Mouse (Mus musculus) small intestine, adult 2 months (tissue): ENCODE results near the gene Pde4b. TPM values are rescaled to one million over a fixed set of nuclear protein-coding genes. Genes with fewer than 3 reads are reported as not detected.
"Not testable (repeated sequence)": the region's sequence is repeated elsewhere in the genome, so short reads cannot be mapped to it uniquely, and the experiment has no call there.

Experiments
- H3K27ac ChIP-seq: fragments of 200-500 bp; 2 replicates; pipeline ENCODE4 v1.5.1; 2012; ENCODE audit warnings: low read depth, low read length, control low read depth, inconsistent platforms; ENCODE audit not compliant: insufficient read depth
- H3K27me3 ChIP-seq: fragments of 200-500 bp; 2 replicates; pipeline ENCODE4 v1.6.1; 2012; ENCODE audit warnings: mild to moderate bottlenecking, moderate library complexity, low read length, inconsistent platforms; ENCODE audit not compliant: control insufficient read depth, insufficient read depth
- H3K36me3 ChIP-seq: fragments of 200-500 bp; 2 replicates; pipeline ENCODE4 v1.6.1; 2012; ENCODE audit warnings: mild to moderate bottlenecking, low read length, control low read depth, inconsistent platforms; ENCODE audit not compliant: control insufficient read depth, insufficient read depth
- H3K4me1 ChIP-seq: fragments of 200-500 bp; 2 replicates; pipeline ENCODE4 v1.6.1; 2012; ENCODE audit warnings: low read length, inconsistent platforms, mixed read lengths; ENCODE audit not compliant: control insufficient read depth, insufficient read depth, insufficient read length
- H3K4me3 ChIP-seq: fragments of 200-500 bp; 2 replicates; pipeline ENCODE4 v1.5.1; 2012; ENCODE audit warnings: low read depth, mild to moderate bottlenecking, control low read depth, inconsistent platforms, low read length, moderate library complexity
- CTCF ChIP-seq: fragments of 200-500 bp; IDR thresholded peaks from 2 replicates; pipeline ENCODE4 v1.5.1; 2012; ENCODE audit warnings: low read depth, mild to moderate bottlenecking, control low read depth, inconsistent platforms, low read length, moderate library complexity, mixed read lengths; ENCODE audit not compliant: insufficient replicate concordance, insufficient read length; ENCODE audit errors: extremely low read depth
- POLR2A ChIP-seq: fragments of 200-500 bp; IDR thresholded peaks from 2 replicates; pipeline ENCODE4 v1.6.1; 2012; ENCODE audit warnings: low read depth, mild to moderate bottlenecking, control low read depth, inconsistent platforms, low read length, moderate library complexity
- WGBS: fragments of 180-500 bp; shearing (Covaris S2); methylation state at CpG from one replicate; pipeline ENCODE4 v1.1.7; 2018; 5-methylcytosine and 5-hydroxymethylcytosine counted together
- polyA plus RNA-seq: library from polyadenylated mRNA; depleted of rRNA; stranded (reverse); fragments of >200 nt; gene quantifications from 2 replicates; pipeline ENCODE4 v1.2.3, GENCODE M21; 2012

Pde4b gene
- polyA plus RNA-seq, 1 experiment, result 2.5 TPM

DNA sequence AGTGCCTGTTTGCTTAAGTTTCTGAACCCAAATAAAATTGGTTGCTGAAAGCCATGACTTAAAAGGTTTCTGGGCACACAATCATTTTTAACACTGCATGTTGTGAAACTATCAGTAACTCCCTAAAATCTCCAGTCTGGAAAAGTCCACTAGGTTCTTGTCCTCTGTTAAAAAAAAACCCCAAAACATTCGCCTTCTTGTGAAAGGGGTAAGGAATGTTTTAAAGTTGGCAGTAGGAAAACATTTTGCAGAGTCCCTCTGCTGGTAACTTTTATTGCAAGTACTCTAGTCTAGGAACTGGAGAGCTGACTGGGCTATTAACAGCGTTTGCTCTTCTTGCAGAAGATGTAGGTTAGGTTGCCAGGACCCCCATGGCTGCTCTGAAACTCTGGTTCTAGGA, 400.7 kb downstream of the Pde4b start:
- Histone ChIP-seq H3K4me3 (no peak overlapping the region), H3K36me3 (no peaks in the 10 kb centered on the region), H3K27ac (no peak overlapping the region), H3K27me3 (no peaks in the 10 kb centered on the region), H3K4me1 (no peaks in the 10 kb centered on the region)
- TF ChIP-seq POLR2A (no peak), CTCF (no peak)
- WGBS, result 46% methylated on average over 2 of the region's 2 CpGs

DNA sequence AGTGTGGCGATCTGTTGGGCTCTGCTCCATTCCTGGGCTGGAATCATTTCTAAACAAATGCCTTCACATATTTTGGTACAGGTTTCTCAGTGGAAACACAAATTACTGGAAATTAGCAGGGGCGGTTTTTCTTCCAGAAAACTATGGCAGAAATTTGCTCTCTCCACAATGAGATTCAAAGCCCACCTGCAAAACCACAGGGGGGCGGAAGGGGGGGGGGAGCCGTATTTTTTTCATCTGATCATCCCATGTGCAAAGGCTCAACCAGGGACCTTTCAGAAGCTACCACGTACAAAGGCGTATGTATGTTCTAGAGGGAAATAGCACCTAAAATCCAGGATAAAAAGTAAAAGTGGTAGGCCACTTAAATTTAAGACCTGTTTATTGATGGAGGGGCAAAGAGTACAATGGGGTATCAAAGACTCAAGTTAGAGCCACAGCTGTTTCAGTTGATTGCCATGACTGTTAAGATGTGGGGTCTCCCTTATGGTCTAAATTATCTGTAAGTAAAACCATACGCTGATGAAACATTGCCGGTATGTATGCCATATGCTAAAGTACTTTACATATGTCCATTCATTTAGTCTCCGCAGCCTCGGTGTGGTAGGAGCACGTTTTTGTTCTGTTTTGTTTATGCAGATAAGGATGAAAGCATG, 404.3 kb downstream of the Pde4b start:
- no peaks in the 10 kb centered on the region for H3K27me3 ChIP-seq
- 81% methylated on average over 11 of the region's 11 CpGs for WGBS
- H3K4me3 ChIP-seq, result no peak overlapping the region
- peaks cover 7% of the 10 kb centered on the region for H3K4me1 ChIP-seq
- H3K36me3 ChIP-seq, result no peaks in the 10 kb centered on the region
- TF ChIP-seq POLR2A (no peak), CTCF (no peak)
- H3K27ac ChIP-seq, result no peak overlapping the region

GRCm38 (mm10) chr4:102492911-102493310, 405.6 kb downstream of the Pde4b start:
- Histone ChIP-seq H3K27me3 (no peaks in the 10 kb centered on the region), H3K4me3 (no peak overlapping the region), H3K36me3 (no peaks in the 10 kb centered on the region), H3K27ac (no peak overlapping the region), H3K4me1 (peaks cover 7% of the 10 kb centered on the region)
- TF ChIP-seq CTCF (no peak), POLR2A (no peak)
- 90% methylated on average over 5 of the region's 5 CpGs for WGBS

DNA sequence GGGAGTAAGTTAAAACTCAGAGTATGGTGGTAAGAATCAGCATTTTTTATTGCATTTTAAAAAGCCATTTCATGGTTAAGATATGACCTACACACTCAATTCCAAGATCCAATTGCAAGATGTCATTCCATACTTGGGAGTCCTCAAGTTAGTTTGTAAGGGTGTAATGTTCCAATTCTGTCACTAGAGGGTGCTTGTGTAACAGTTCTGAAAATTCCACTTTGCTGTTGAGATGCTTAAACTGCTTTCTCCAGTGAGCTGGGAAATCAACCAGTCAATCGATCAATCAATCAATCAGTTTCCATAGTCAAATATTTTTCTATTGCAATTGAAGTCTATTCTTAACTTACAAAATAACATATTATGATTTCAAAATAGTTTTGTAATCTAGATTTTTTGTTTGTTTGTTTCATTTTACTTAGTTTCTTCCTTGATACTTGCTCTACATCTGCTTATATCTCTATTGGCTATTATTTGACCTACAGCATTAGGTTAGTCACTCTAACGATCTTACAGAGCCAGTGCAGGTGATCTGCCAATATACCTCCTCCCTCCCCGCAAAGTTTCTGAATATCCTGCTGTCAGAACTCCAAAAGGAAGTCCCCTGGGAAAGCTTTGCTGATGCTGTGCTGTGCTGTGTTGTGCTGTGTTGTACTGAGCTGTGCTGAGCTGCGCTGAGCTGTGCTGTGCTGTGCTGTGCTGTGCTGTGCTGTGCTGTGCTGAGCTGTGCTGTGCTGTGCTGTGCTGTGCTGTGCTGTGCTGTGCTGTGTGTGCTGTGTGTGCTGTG, 406.2 kb downstream of the Pde4b start:
- Histone ChIP-seq H3K27me3 (no peaks in the 10 kb centered on the region), H3K27ac (no peak overlapping the region), H3K4me1 (peaks cover 7% of the 10 kb centered on the region), H3K4me3 (no peak overlapping the region), H3K36me3 (no peaks in the 10 kb centered on the region)
- no peak for TF ChIP-seq POLR2A
- no peak for TF ChIP-seq CTCF
- WGBS, result 32% methylated on average over 4 of the region's 4 CpGs

GRCm38 (mm10) chr4:102494203-102494602, 406.9 kb downstream of the Pde4b start:
- H3K27me3 ChIP-seq, H3K4me3 ChIP-seq, H3K36me3 ChIP-seq, H3K4me1 ChIP-seq, H3K27ac ChIP-seq: not testable (repeated sequence)
- WGBS, result 82% methylated on average over 10 of the region's 10 CpGs

- 47% methylated on average over 5 of the region's 5 CpGs for WGBS
- no peaks in the 10 kb centered on the region for H3K36me3 ChIP-seq
- TF ChIP-seq CTCF (no peak), POLR2A (no peak)
- no peak overlapping the region for H3K4me3 ChIP-seq
- H3K4me1 ChIP-seq, result peaks cover 7% of the 10 kb centered on the region
- 0 out of 2 replicates have a peak overlapping the region, but pooled peaks have one; percentile 18 for H3K27ac ChIP-seq
- no peaks in the 10 kb centered on the region for H3K27me3 ChIP-seq
Measured at GRCm38 (mm10) chr4:102495001-102495400, 407.7 kb downstream of the Pde4b start.

GRCm38 (mm10) chr4:102495474-102495873, 408.1 kb downstream of the Pde4b start:
- Histone ChIP-seq H3K27me3 (no peaks in the 10 kb centered on the region), H3K36me3 (no peaks in the 10 kb centered on the region), H3K4me1 (peaks cover 7% of the 10 kb centered on the region), H3K4me3 (no peak overlapping the region), H3K27ac (no peak overlapping the region)
- WGBS, result 66% methylated on average over 5 of the region's 5 CpGs
- no peak for TF ChIP-seq POLR2A
- no peak for TF ChIP-seq CTCF
